Mouse (Mus musculus) erythroblast, adult 5-6 weeks (primary cell): ENCODE results near the gene Lrmda. TPM values are rescaled to one million over a fixed set of nuclear protein-coding genes. Genes with fewer than 3 reads are reported as not detected.

Experiments
- ATAC-seq: replicated peaks from 2 replicates; pipeline ENCODE4 v1.8.0; 2016; ENCODE audit warnings: moderate number of reproducible peaks, mild to moderate bottlenecking, moderate TSS enrichment, inconsistent platforms; ENCODE audit not compliant: poor library complexity, low FRiP score, severe bottlenecking
- total RNA-seq, 2 experiments: library from RNA; stranded (forward) in 1 of 2; stranded (reverse) in 1 of 2; fragments of 150-400 nt in 1 of 2; fragments of 200-764, 138-1000 nt in 1 of 2; gene quantifications; 2 replicates each; pipeline versions ENCODE4 v1.2.3 to v1.2.4; 2015 to 2017; ENCODE audit warnings: low replicate concordance in 2 of 2

Lrmda gene
- total RNA-seq, 2 experiments from 2014 or later: 1.5 to 2.1 TPM

DNA sequence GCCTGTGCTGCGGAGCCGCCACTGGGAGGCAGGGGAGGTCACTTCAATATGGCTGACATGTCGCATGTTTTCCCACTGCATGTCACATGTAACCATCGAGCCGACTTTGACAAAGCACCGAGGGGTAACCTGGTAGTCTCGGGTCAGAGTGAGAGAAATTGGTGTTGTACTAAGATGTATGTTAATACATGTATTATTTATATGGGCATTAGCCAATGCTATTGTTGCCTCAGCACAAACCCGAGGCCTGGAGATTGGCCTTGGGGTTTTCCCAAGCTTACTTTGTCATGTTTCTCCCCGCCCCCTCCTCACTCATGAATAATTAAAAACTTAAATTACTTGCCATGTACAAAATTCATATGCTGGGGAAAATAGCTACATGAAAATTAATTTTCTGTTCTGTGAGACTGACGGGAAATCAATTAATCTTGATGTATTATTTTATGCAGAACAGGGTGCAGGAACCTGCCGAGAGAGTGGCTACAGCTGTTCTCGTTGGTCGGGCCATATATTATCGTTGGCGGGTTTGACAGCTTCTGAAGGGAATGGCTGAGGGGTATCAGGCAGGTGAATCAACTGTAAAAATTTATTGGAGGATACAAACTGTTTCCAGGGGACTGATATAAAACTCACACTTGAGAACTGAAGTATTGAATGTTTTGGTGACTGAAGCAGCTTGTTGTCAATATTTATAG is 265.5 kb downstream of the Lrmda start:
- no peak for ATAC-seq

- no peak for ATAC-seq
These were observed 266.3 kb downstream of the Lrmda start for GRCm38 (mm10) chr14:22285826-22286225.

DNA sequence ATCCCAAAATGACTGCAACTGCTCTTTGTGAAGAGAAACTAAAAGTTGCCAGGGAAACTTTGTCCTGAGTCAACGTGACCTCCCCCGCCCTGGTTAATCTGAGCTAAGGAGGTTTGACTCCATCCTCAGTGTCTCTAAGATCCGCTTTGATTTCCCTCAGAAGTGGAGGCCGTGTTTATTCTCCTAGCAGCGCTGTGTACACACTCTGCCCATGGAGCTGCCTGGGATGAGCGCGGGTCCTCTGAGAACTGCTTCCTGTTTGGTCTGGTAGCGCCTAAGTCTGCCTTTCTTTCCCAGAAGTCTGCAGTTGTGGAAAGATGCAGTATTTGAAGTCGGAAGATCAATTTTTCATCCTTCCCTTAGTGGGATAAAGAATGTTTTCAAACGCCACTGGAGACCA is 268.7 kb downstream of the Lrmda start:
- no peak for ATAC-seq

DNA sequence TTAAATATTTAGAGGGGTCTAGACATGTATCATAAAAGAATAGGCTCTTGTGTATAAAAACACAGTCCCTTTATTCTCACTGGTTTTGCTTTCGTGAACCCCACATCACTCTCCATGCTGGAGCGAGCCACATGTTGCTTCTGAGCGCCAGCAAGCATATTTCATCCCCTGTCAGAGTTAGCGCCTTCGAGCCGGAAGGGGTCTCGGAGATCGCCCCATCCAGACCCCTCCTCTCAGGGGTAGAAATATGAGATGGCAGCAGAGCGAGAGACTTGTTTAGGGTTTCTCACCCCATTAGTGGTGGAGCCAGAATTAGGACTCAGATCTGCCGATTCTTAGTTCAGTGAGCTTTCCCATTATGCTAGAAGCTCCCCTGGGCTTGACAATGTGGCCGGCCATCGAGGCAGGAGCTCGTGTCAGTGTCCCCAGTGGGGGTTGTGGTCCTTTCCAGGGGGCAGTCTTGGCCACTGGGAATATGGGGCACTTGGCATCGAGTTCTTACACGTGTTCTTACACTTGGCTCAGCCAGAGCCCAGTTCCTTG is 269.9 kb downstream of the Lrmda start:
- no peak for ATAC-seq

GRCm38 (mm10) chr14:22294371-22294770 is 274.9 kb downstream of the Lrmda start:
- no peak for ATAC-seq

DNA sequence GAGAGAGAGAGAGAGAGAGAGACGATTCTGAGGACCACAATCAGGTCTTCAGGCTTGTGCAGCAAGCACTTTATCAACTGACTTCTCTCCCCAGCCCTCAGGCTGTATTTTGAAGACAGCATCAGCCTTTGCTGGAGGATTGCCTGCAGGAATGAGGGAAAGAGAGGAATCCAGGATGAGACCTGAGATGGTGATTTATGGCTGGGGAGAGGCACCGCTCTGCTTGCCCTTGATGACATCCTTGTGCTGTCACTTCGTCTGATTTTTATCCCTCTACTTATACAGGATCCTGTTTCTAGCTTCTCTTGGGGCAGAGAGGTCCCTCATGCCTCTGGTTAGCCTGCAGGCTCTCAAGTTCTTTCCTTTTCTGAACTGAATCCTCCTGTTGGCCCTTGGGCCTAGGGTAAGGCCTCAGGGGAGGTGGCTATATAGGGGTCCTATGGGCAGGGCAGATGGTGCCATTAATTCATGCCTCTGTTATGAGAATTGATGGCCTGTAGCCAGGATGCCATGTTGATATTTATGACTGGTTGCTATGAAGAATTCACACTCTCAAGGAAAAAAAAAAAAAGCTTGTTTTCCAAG is 277.2 kb downstream of the Lrmda start:
- ATAC-seq: no peak

DNA sequence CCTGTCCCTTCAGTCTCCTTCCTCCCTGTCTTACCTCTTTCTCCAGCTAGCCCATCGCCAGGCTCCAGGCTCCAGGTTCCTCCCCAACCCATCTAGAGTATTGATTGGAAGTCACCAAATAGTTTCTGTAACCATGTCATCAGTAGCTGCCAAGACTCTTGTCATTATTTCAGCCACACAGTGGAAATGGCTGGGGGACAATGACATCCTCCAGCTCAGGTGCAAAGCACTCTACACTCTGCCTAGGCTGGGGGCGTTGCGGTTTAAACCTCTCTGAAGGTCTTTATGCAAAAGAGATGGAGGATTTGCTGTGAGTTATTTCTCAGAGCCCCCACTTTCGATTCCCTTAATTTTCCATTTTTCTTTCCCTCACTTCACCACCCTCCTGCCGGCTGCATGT is 287.2 kb downstream of the Lrmda start:
- no peak for ATAC-seq

- no peak for ATAC-seq
These were observed 288.5 kb downstream of the Lrmda start for GRCm38 (mm10) chr14:22308059-22308458.

DNA sequence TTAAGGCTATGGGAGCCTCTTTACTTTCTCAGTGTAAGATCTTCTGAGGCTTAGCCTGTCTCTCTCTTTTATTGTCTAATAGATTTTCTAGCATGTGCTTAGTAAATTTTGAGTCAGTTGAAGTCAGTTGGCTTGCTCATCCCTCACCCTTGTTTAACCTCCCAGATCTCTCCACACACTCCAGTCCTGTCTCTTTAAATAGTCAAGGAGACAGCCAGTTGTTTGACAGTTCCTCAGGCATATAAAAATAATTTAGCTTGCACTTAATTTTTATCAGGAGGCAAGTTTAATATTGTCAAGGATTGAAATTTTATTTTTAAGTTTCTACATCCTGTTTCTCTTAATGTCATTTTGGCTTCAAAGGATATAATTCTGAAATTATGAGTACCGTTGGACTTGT is 303.5 kb downstream of the Lrmda start:
- ATAC-seq: no peak

DNA sequence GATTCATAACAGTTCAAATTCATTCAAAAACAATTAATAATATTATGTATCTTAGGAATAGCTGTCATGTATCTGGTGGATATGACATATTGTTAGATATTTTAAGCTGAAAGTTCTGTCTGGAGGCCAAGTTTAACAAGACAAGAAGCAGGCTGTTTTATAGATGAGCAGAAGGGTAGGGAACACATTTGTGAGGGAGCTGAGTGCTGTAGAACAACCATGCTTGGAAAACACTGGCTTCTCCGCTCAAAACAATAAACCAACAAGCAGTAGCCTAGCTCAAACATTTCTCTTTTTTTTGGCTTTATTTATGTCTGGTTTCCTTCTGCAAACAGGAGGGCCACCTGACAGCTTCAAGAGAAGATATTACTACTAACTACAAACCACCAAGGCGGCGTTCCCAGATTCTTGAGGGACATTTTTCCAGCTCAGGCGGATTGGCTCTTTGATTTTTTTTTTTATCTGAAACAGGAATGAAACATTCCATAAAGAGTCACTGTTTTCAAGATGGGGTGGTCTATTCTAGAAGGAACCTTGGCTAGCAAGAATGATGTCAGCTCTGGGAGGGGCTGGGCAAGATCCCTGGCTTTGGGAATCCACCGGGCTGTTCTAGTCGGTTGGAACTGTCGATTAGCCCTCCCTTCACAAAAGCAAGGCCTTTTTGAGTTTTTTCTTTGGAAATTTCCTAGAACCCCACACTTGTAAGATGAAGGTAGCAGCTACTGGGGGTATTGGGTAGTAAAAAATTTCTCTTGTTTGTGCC is 304.2 kb downstream of the Lrmda start:
- no peak for ATAC-seq

DNA sequence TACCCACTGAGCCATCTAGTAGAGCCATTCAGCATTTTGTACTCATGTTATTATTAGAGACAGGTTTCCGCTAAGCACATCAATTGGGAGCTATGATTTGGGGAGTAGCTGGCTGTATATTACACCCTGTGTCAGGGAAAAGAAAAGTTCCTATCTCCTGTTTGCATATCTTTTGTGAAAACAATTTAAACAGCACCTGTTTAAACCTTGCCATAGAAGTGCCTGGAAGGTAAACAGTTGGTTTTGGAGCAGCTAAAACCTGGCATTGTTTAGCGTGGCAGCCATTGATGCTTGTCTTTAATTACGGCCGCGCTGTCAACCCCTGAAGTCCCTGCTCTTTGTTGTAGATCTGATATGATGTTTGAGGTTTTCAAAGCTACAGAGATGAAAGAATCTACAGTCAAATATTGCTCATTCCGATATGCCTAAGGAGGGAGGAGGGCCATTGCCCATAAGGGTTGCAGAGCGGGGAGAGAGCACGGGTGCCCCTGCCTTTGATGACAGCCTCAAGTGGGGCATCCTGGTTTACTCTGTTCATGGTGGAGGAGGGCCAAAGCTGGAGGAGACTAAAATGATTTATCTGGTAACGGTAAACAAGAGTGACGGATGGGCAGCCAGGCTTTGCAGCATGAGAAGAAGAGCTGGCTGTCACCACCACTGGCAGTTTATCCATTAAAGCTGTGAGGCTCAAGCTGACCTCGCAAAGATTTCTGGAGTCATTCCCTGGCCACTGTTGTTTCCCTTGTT is 306.9 kb downstream of the Lrmda start:
- no peak for ATAC-seq

DNA sequence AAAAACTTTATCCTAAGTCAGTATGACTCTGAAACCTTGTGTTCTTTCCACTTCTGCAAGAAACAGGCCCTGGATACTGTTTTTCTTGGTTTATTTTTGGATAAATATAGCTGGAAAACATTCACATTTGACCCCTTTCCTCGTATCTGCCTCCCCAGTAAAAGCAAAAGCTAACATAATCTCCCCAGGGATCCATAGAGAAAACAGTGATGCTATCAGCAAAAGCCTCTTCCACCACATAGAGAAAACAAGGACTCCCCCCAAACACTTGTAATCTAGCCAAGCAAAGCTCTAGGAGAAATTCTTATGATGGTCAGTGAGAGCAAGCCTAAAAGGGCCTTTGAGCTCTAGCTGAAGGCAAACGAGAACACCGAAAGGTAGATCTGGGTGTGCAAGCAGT is 309.7 kb downstream of the Lrmda start:
- no peak for ATAC-seq

DNA sequence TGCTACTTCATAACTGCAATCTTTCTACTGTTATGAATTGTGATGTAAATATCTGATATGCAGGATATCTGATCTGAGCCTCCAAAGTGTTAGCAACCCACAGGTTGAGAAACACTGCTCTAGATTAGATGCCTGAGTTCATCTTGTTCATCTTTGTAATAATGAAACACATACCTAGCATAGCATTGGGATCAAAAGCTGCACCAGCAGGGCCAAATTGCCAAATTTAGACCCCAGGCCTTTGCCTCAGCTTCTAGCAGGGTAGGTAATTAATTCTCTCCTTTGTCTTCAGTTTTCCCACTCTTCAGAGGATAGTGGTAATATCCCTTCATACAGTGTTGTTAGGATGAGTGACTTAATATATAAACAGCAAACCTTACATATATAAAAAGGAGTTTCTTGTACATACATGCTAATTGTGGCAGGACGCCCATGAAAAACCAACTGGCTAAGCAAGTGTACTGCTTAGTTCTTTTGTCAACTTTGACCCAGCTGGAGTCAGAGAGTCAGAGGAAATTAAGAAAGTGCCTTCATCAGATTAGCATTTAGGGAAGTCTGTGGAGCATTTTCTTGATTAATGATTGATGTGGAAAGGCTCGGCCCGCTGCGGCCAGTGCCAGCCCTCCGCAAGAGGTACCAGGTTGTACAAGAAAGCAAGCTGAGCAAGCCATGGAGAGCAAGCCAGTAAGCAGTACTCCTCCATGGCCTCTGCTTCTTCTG is 315.7 kb downstream of the Lrmda start:
- no peak for ATAC-seq

GRCm38 (mm10) chr14:22339176-22339575 is 319.7 kb downstream of the Lrmda start:
- ATAC-seq: no peak

DNA sequence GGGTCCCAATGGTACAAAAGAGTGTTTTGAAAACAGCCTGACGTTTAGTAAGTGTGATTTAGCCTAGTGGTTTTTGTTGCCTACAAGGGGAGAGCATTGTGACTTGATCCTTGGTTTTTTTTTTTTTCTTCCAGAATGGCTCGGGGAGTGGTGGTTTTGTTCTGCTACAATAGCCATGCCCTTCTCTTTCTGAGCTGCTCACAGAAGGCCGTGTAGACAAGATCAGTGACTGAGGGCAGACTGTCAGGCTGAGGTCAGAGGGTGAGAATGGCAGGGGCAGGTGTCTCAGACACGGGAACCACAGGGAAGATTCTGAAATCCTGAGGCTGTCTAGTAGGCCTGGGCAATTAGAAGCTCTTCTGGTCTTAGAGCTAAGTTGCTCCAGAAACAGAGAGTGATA is 323.8 kb downstream of the Lrmda start:
- ATAC-seq: no peak

- no peak for ATAC-seq
These were observed 325.7 kb downstream of the Lrmda start for GRCm38 (mm10) chr14:22345248-22345647.

DNA sequence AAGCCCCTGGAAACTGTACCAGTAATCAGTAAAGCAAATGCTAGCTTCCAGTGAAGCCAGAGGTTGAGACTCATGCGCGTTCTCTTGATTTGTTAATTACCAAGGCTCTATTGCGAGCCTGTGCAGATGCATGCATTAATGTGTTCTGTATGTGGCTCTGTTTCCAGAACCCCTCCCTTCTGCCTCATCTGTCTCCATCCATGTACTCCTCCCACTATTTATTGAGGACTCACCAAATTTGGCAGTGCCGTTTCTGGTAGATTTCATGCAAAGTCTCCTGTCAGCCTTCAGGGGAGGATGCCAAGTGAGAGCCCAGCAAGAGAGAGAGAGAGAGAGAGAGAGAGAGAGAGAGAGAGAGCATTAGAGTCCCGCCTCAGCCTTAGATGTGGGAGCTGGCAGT is 334.1 kb downstream of the Lrmda start:
- no peak for ATAC-seq

GRCm38 (mm10) chr14:22354769-22355574 is 335.5 kb downstream of the Lrmda start:
- no peak for ATAC-seq

GRCm38 (mm10) chr14:22357991-22358503 is 338.5 kb downstream of the Lrmda start:
- no peak for ATAC-seq
